Mouse (Mus musculus) thymus, adult 2 months (tissue): ENCODE data around the gene T.
"Not testable (repeated sequence)": the region's sequence is repeated elsewhere in the genome, so short reads cannot be mapped to it uniquely, and the experiment has no call there.

Source experiments
- CTCF ChIP-seq: fragments of 200-500 bp; IDR thresholded peaks from 2 replicates; pipeline ENCODE4 v1.5.1; 2012; ENCODE audit warnings: mild to moderate bottlenecking, control low read depth, low read length, moderate library complexity, borderline replicate concordance; ENCODE audit not compliant: control insufficient read depth, poor library complexity, insufficient read depth; ENCODE audit errors: extremely low read depth
- POLR2A ChIP-seq: fragments of 200-500 bp; IDR thresholded peaks from 2 replicates; pipeline ENCODE4 v1.6.1; 2012; ENCODE audit warnings: mild to moderate bottlenecking, low read length, control low read depth, moderate library complexity; ENCODE audit not compliant: control insufficient read depth, poor library complexity, insufficient read depth; ENCODE audit errors: extremely low read depth

DNA sequence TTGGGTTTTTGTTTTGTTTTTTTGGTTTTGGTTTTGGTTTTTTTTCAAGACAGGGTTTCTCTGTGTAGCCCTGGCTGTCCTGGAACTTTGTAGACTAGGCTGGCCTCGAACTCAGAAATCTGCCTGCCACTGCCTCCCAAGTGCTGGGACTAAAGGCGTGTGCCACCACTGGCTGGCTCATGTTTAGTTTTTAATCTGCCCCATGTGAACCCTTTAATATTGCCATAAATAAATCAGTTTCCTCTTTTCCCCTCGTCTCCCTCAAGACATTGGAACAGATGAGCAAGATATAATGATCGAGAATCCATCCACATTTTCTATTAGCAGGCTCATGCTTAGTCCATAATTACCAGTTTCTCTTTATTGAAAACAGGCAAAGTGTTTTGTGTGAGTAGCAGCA is 26.2 kb upstream of the T start:
- not testable (repeated sequence) for TF ChIP-seq CTCF, POLR2A
